In the genomic region with DNA sequence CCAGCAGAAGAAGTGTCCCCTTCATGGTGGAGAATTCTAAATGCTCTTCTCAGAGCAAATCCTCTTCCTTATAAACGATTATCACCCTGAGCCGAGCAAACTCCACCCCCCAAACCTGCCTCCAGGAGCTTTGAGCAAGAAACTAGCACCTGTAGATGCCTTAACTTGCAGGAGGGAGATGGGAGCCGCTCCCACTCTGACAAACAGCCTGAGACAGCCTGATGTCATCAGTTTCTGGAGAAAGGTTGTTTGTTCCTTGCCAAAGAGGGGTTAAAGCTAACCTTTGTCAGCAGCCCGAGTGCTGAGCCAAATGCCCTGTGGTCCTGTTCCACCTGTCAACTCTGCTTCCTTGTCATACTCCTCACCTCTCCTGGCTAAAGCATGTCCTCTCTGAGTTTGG, we compare ENCODE assay signal across 51 mouse cellular contexts. TPM values are rescaled to one million over a fixed set of nuclear protein-coding genes. Genes with fewer than 3 reads are reported as not detected.
"Had no signal": no experiment of that assay in that cellular context is flagged by ENCODE, and none has a peak within 500 bp of the region (broad histone marks: within the 10 kb centered on the region; RNA-seq: fewer than 3 reads in every experiment).

Gene Scgb2b27 (minus strand): TSS at position 101 of the 400 bp plus-strand sequence.

- H3K9ac ChIP-seq: heart, embryonic 12.5 days; heart, embryonic 13.5 days; heart, embryonic 15.5 days; hindbrain, embryonic 12.5 days; hindbrain, embryonic 13.5 days; hindbrain, embryonic 14.5 days; hindbrain, embryonic 15.5 days; intestine, embryonic 15.5 days; kidney, embryonic 15.5 days had no signal

- H3K4me2 ChIP-seq: heart, embryonic 12.5 days; heart, embryonic 13.5 days; heart, embryonic 15.5 days; hindbrain, embryonic 12.5 days; hindbrain, embryonic 13.5 days; hindbrain, embryonic 14.5 days; hindbrain, embryonic 15.5 days; intestine, embryonic 15.5 days; kidney, embryonic 15.5 days had no signal

- H3K9me3 ChIP-seq: heart, embryonic 15.5 days; intestine, embryonic 15.5 days had no signal

- H3K36me3 ChIP-seq: heart, embryonic 12.5 days; heart, embryonic 13.5 days; heart, embryonic 15.5 days; hindbrain, embryonic 10.5 days; hindbrain, embryonic 12.5 days; hindbrain, embryonic 13.5 days; hindbrain, embryonic 15.5 days; intestine, embryonic 15.5 days; kidney, embryonic 15.5 days had no signal

- ATAC-seq: hindbrain, embryonic 16.5 days; hindbrain, postnatal 0 days; inflammation-experienced regulatory T-cells, adult 6 months; intestine, embryonic 15.5 days; intestine, embryonic 16.5 days; intestine, postnatal 0 days had no signal

- H3K27me3 ChIP-seq: heart, embryonic 12.5 days; heart, embryonic 13.5 days; heart, embryonic 15.5 days; hindbrain, embryonic 12.5 days; hindbrain, embryonic 13.5 days; hindbrain, embryonic 15.5 days; intestine, embryonic 15.5 days; kidney, embryonic 15.5 days had no signal

- DNase-seq: heart, postnatal 10 days; heart, postnatal 14 days; heart, postnatal 36 days; heart, postnatal 4 days; kidney, adult 11 months; kidney, adult 18-20 months; kidney, adult 2 months; kidney, adult 8-10 months; kidney, adult 9 months; kidney, postnatal 10 days; kidney, postnatal 14 days; kidney, postnatal 25 days; kidney, postnatal 36 days; kidney, postnatal 4 days; layer of hippocampus, adult 9-11 months; layer of hippocampus, postnatal 36 days had no signal

- H3K27ac ChIP-seq: heart, embryonic 13.5 days; heart, embryonic 15.5 days; hindbrain, embryonic 10.5 days; hindbrain, embryonic 12.5 days; hindbrain, embryonic 13.5 days; hindbrain, embryonic 14.5 days; hindbrain, embryonic 15.5 days; hindbrain, postnatal 0 days; intestine, embryonic 15.5 days; kidney, embryonic 15.5 days; kidney, postnatal 0 days; layer of hippocampus, adult 2 months; left cerebral cortex, adult 2 months had no signal

- H3K4me1 ChIP-seq: heart, embryonic 12.5 days; heart, embryonic 13.5 days; heart, embryonic 15.5 days; hindbrain, embryonic 10.5 days; hindbrain, embryonic 12.5 days; hindbrain, embryonic 13.5 days; hindbrain, embryonic 15.5 days; intestine, embryonic 15.5 days; kidney, embryonic 15.5 days had no signal

- H3K4me3 ChIP-seq: heart, embryonic 12.5 days; heart, embryonic 13.5 days; heart, embryonic 15.5 days; hindbrain, embryonic 10.5 days; hindbrain, embryonic 12.5 days; hindbrain, embryonic 13.5 days; hindbrain, embryonic 15.5 days; intestine, embryonic 15.5 days; kidney, embryonic 15.5 days; layer of hippocampus, adult 2 months; left cerebral cortex, adult 2 months had no signal

RNA-seq across cellular contexts. Expression of gene Scgb2b27, which starts in this region (rescaled TPM):
- total RNA-seq: heart, postnatal 10 days; heart, postnatal 14 days; heart, postnatal 25 days; heart, postnatal 36 days; heart, postnatal 4 days; hematopoietic stem cell, adult 5-6 weeks; hindbrain, postnatal 0 days; layer of hippocampus, adult 18-20 months; layer of hippocampus, adult 2 months; layer of hippocampus, adult 8-10 months; layer of hippocampus, postnatal 10 days; layer of hippocampus, postnatal 14 days; layer of hippocampus, postnatal 25 days; layer of hippocampus, postnatal 36 days; left cerebral cortex, adult 18-20 months; left cerebral cortex, adult 2 months; left cerebral cortex, adult 8-10 months had no signal
- polyA plus RNA-seq: heart, embryonic 12.5 days; heart, embryonic 13.5 days; heart, embryonic 14.5 days; heart, embryonic 15.5 days; heart, embryonic 16.5 days; heart, postnatal 0 days; hindbrain, embryonic 10.5 days; hindbrain, embryonic 11.5 days; hindbrain, embryonic 12.5 days; hindbrain, embryonic 13.5 days; hindbrain, embryonic 14.5 days; hindbrain, embryonic 15.5 days; hindbrain, embryonic 16.5 days; hindbrain, postnatal 0 days; inflammation-experienced regulatory T-cells, adult 6 months; intestine, embryonic 14.5 days; intestine, embryonic 15.5 days; intestine, embryonic 16.5 days; intestine, postnatal 0 days; kidney, adult 2 months; kidney, embryonic 14.5 days; kidney, embryonic 15.5 days; kidney, embryonic 16.5 days; kidney, postnatal 0 days; large intestine, adult 2 months had no signal
